Mouse (Mus musculus) stomach, embryonic 15.5 days (tissue): ENCODE results near the gene Morc2a. TPM values are rescaled to one million over a fixed set of nuclear protein-coding genes. Genes with fewer than 3 reads are reported as not detected.

Experiments
- polyA plus RNA-seq: library from polyadenylated mRNA; unstranded; fragments of >200 nt; fragmentation: Nextera tagmentation; extraction: Ambion mirVana; gene quantifications from 2 replicates; pipeline ENCODE4 v1.2.1, GENCODE M21; 2015

Morc2a gene
- polyA plus RNA-seq, 1 experiment from 2014 or later: 23.4 TPM

Other genes starting within 250 kb of the Morc2a start
- gene Limk2, start 240.0 kb upstream of the Morc2a start, polyA plus RNA-seq: 70.5 and 75.9 TPM in 2 replicates
- gene Rnf185, start 196.8 kb upstream of the Morc2a start, polyA plus RNA-seq: 27.6 and 30.0 TPM in 2 replicates
- 0.48 and 0.82 TPM in 2 replicates for gene Pla2g3, start 160.9 kb upstream of the Morc2a start, polyA plus RNA-seq
- gene Inpp5j, start 144.4 kb upstream of the Morc2a start, polyA plus RNA-seq: 2.9 and 3.4 TPM in 2 replicates
- gene Selenom, start 134.5 kb upstream of the Morc2a start, polyA plus RNA-seq: 125 and 131 TPM in 2 replicates
- 97.9 and 105 TPM in 2 replicates for gene Smtn, start 108.6 kb upstream of the Morc2a start, polyA plus RNA-seq
- 0.39 and 0.40 TPM in 2 replicates for gene Osbp2, start 214.7 kb downstream of the Morc2a start, polyA plus RNA-seq
- 0.19 and 0.32 TPM in 2 replicates for gene 4921536K21Rik, start 245.9 kb downstream of the Morc2a start, polyA plus RNA-seq
- gene Dusp18, start 246.0 kb downstream of the Morc2a start, polyA plus RNA-seq: 8.0 and 8.1 TPM in 2 replicates